Mouse (Mus musculus) mature B cell (primary cell): Measurements from ENCODE around the gene Bdkrb1.

Source experiments
- in situ Hi-C: fragments of 300-500 bp; cut with MboI; formaldehyde crosslinking; loops from 2 replicates; pipeline ENCODE4 v1.14.3; 2019

The Bdkrb1 gene

DNA sequence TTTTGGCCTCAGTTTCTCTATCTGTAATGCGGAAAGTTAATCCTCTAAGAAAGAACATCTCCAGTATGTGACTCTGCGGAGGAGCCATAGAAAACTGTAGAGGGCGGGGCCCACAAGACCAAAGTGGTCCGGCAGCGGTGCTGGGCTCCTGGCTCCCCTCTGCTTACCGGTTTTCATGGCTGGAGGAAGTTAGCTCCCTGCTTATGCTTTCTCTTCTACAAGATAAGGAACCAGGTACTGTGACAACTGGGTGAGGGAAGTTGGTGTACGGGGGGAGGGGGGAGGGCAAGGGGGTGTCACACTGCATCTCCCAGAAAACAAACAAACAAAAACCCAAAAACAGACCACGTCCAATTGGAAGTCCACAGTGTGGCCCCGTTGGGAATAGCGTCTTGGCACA lies 4.4 kb upstream of the Bdkrb1 start:
- in situ Hi-C loops, result no loop called here

- in situ Hi-C loops, result no loop called here
Observed at GRCm38 (mm10) chr12:105599098-105599497, 3.8 kb upstream of the Bdkrb1 start.

- in situ Hi-C loops, result no loop called here
Observed at GRCm38 (mm10) chr12:105601586-105601985, 1.3 kb upstream of the Bdkrb1 start.

- in situ Hi-C loops, result no loop called here
Observed at GRCm38 (mm10) chr12:105603904-105604303, 1.0 kb downstream of the Bdkrb1 start.

GRCm38 (mm10) chr12:105605212-105605611 lies 2.3 kb downstream of the Bdkrb1 start:
- in situ Hi-C loops, result no loop called here

GRCm38 (mm10) chr12:105606881-105607280 lies 4.0 kb downstream of the Bdkrb1 start:
- in situ Hi-C loops, result no loop called here

DNA sequence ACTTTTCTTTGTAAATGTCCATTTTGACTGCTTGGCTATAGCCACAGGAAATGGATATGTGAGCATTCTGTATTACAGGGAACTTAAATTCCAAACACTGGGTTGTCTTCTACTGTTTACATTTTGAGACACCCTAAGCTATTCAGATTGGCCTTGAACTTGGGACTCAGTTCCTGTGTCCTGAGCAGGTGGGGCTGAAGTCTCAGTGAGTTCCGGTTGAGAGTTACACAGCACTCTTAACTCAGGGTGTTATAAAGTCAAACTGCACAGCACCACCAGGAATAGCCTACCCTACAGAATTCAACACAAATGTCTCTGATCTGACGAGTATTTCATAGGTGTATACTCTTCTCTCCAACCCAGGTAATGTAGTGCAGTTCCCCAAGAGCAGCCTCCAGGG lies 8.2 kb downstream of the Bdkrb1 start:
- in situ Hi-C loops, result no loop called here

GRCm38 (mm10) chr12:105611748-105612147 lies 8.9 kb downstream of the Bdkrb1 start:
- in situ Hi-C loops, result no loop called here

DNA sequence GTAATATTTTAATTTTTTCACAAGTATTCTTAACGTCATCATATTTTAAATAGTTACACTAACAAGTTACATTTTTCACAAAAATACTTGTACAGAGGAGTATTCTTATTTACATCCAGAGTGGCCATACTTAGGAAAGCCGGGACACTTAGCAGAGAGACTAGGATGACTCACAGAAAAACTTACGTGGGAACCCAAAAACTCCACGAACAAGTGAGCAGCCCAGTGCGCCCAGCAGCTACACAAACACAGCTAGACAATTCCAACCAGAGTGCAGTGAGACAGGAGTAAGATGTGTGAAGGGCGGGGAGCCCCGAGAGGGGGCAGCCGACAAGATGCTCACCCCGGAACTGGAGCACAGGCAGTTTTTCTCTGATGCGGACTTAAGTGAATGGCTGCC lies 10.7 kb downstream of the Bdkrb1 start:
- in situ Hi-C loops, result no loop called here

- in situ Hi-C loops, result no loop called here
Observed at GRCm38 (mm10) chr12:105622048-105622447, 19.2 kb downstream of the Bdkrb1 start.

GRCm38 (mm10) chr12:105622981-105623539 lies 20.2 kb downstream of the Bdkrb1 start:
- in situ Hi-C loops, result no loop called here

DNA sequence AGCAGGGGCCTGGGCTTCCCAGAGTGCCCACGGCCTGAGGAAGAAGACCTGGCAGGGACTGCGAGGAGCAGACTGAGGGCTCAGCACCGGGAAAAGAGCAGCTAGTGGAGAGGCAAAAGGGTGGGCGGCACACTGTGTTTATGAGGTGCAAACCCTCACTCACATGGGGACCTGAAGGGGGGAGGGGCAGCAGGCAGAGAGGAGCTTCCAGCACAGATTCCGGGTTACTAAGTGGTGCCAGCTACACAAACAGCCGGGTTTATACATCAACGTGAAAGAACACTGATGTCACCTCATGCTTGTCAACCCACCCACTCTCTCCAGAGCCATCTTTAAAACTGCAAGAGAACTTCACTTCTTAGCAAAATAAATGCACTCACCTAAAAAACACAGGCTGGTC lies 22.9 kb downstream of the Bdkrb1 start:
- in situ Hi-C loops, result no loop called here

DNA sequence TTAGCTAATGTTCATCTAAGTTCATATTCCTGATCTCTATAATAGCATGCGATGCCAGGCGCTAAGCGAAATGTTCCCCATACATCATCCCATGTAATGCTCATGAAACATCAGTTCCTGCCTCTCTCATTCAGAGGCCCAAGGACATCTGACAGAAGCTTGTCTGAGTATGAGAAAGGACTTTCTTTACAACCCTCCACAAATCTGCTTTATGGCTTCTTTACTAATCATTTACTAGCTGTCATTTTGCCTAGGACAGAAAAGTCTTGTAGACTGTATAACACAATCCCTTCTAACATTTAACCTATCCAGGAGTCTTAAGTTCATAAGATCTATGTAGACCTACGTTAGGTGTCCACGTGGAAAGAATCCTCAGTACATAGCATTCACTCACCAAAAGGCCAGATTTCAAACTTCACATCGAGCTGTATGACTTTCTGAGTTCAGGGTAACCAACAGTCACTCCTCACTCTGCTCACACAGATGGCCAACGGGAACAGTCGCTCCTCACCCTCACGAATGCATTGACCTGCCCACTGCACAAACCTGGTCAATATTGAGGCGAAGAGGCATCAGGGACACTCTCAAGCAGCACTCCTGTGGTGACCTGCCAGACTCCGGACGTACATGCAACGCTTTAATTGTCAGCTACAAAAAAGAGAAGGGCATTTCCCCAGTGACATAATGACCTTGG lies 31.6 kb downstream of the Bdkrb1 start:
- in situ Hi-C loops, result no loop called here

GRCm38 (mm10) chr12:105636551-105636950 lies 33.7 kb downstream of the Bdkrb1 start:
- in situ Hi-C loops, result no loop called here

DNA sequence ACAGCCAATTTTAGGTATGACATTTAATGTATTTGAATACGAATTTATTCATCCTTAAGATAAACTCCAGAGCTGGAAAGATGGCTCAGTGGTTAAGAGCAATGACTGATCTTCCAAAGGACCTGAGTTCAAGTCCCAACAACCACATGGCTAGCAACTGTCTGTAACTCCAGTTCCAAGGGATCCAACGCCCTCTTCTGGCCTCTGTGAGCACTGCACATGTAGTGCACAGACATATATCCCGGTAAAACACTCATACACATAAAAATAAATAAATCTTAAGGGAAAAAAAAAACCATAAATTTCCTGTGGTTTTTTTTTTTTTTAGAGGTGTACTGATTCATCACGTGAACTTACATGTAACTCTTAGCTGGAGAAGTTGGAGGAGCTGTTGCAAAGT lies 34.7 kb downstream of the Bdkrb1 start:
- in situ Hi-C loops, result no loop called here

DNA sequence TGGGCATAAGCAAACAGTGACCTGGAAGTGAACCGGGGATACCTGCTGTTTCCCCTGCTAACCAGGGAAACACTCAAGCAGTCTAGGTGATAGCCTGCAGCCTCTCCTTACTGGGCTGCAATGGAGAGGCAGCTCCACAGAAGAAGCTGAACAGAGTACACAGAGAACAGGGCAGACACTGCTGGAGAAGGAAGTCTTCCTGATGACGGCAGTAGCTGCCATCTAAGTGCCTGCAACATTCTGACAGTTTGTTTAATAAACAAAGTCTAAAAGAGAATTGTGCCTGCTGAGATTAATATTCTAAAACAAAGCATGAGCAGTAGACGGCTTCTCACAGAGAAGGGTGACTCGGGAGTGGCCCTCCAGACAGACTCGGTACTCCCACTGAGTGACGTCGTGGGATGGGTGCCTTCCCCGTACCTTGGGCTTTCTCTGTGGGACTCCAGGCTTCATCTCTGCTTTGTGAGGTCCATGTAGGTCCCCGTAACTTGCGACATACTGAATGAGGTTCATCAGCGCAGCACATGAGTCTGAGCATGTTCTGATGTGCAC lies 40.0 kb downstream of the Bdkrb1 start:
- in situ Hi-C loops, result no loop called here
